Mouse (Mus musculus) T-helper 17 cell (primary cell): Measurements from ENCODE around the gene Olfr1062.
"Not testable (repeated sequence)": the region's sequence is repeated elsewhere in the genome, so short reads cannot be mapped to it uniquely, and the experiment has no call there.

ENCODE experiments used
- in situ Hi-C, 2 experiments: fragments of 300-600 bp; cut with MboI, MseI; formaldehyde crosslinking; loops; 1 replicate in 1 of 2; 2 replicates in 1 of 2; pipeline ENCODE4 v1.15.1; 2025; ENCODE audit warnings: high pct_unique_total_duplicates in 2 of 2

Olfr1062 gene

GRCm38 (mm10) chr2:86426649-86427048 is at the start of gene Olfr1062:
Gene Olfr1062, minus strand, starts transcription at chr2:86426749.
- in situ Hi-C loops: not testable (repeated sequence)

- in situ Hi-C loops: loop anchor here (5.0 kb wide), 2 partner anchors 737 to 747 kb away; partner anchors contain the start of gene Olfr1009 (in 1 of the 2)
Measured at GRCm38 (mm10) chr2:86464442-86465109, 38.0 kb upstream of the Olfr1062 start.

- in situ Hi-C loops: loop anchor here in 1 of 2 experiments (5.0 kb wide), 1 partner anchor 733 kb away; no protein-coding TSS in a partner anchor
Measured at GRCm38 (mm10) chr2:86460434-86460833, 33.9 kb upstream of the Olfr1062 start.

GRCm38 (mm10) chr2:86456169-86456568 is 29.6 kb upstream of the Olfr1062 start, which contains the start of gene Olfr1066:
Gene Olfr1066, minus strand, starts transcription at chr2:86456269.
- in situ Hi-C loops: no loop called here

DNA sequence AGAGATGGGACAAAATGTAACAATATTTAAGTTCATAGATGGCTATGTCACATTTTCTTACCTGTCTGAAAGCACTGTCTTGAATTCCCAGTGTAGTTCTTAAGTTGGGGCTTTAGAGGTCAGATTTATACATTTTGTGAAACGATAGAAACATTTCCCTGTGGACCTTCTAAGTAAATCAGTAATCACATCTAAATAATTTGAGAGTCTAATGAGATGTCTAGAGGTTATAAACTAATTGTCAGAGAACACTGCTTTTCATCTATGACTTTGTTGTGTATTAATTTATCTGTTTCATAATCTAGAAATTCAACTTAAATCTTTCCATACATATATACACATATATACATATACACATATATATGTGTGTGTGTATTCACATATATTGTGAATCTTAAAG is 23.9 kb upstream of the Olfr1062 start, which contains the start of gene Olfr1065:
TSS of gene Olfr1065 (minus strand) at position 101 of the 400 bp plus-strand sequence.
- in situ Hi-C loops: not testable (repeated sequence)

GRCm38 (mm10) chr2:86442101-86442500 is 15.6 kb upstream of the Olfr1062 start:
- in situ Hi-C loops: not testable (repeated sequence)

DNA sequence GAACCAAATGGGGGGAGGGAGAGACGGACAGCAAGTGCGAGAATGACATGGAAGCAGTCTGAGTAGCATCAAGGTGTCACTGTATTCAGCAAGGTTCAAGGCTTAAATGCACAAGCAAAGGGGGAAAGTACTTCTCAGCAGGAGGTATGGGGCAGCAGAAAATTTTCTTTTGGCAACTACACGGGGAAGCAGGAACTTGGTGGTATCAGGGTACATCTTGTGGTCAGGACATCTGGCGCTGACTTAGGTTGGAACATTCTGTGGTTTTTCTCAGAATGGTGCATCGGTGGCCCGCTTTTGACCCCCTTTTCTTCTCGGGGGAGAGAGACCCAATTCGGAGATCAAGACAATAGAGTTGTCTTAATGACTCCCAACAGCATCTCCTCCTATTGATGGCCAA is 2.0 kb upstream of the Olfr1062 start:
- in situ Hi-C loops: not testable (repeated sequence)

DNA sequence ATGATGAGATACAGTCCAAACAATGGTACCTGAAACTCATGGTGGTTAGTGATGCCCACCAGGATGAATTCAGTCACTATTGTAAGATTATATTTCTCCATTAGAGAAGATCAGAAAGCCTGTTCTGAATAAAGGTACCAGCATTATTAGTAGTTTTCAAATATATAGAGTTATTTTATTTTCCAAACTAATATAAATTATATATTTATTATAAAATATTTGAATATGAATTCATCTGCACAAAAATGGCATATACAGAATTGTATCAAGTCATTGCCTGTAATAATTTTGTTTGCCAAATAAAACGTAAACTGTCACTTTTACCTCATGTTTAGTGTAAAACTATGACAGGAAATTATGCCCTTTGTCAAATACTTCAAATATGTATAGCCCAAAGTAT is 12.6 kb downstream of the Olfr1062 start, which contains the start of gene Olfr1061:
TSS of gene Olfr1061 (minus strand) at position 101 of the 400 bp plus-strand sequence.
- in situ Hi-C loops: no loop called here

DNA sequence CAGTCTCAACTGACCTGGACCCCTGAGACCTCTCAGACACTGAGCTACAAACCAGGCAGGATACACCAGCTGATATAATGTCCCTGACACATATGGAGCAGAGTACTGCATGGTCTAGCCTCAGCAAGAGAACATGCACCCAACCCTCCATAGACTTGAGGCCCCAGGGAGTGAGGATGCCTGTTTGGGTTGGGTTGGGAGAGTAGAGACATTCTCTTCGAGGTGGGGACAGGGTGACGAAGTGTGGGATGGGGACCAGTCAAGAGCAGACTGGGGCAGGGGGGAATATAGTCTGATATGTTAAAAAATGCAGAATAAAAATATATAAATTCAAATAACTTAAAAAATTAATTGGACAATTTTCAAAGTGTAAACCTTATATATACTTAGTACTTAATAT is 31.4 kb downstream of the Olfr1062 start:
- in situ Hi-C loops: no loop called here

GRCm38 (mm10) chr2:86388461-86388860 is 38.1 kb downstream of the Olfr1062 start, which contains the start of gene Olfr1058:
Gene Olfr1058, minus strand, starts transcription at chr2:86388561.
- in situ Hi-C loops: not testable (repeated sequence)

- in situ Hi-C loops: no loop called here
Measured at GRCm38 (mm10) chr2:86378293-86378692, 48.3 kb downstream of the Olfr1062 start, which contains the start of gene Olfr1057. Gene Olfr1057, minus strand, starts transcription at chr2:86378393.
